Mouse (Mus musculus): ENCODE measurements at regions not wholly inside any gene's neighbourhood (a gene's known extent, or its start where the extent isn't known, plus 50 kb on each side); places are given as distances from the start of the nearest gene placed in this dataset.

DNA sequence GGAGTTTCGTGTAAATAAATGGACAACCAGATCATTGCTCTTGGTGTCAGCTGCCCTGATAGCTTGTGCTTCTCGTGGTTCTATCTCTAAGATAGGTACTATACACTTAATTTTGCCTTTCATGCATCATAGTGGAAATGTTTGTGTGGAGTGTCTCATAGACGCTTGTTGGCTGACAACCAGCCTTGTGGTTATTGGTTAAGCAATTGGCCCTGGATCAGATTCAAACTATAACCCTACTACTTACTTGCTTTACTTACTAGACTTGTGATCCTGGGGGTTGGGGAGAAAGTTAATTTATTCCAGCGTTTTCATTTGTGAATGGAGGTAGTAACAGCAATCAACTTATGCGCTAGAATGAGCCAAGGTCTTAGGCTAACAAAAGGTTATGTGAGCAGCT, 135.2 kb downstream of the Pten start:
- no peak for TF ChIP-seq CTCF (IDR thresholded peaks at IDR 0.05; ENCODE audit: low read depth, low read length)
- TF ChIP-seq TAL1 (conservative IDR thresholded peaks at IDR 0.05; ENCODE audit: low read depth, low read length) = no peak
- TF ChIP-seq GATA1 (IDR thresholded peaks at IDR 0.05; ENCODE audit: borderline replicate concordance, low read length) = no peak
- no peak for TF ChIP-seq POLR2AphosphoS5 (IDR thresholded peaks at IDR 0.05; ENCODE audit: insufficient replicate concordance, low read depth, low read length)
- TF ChIP-seq GATA2 (IDR thresholded peaks at IDR 0.05; ENCODE audit: borderline replicate concordance, low read depth, low read length) = no peak
- H3K27me3 ChIP-seq (ENCODE audit: insufficient read depth, low read length) = peaks cover 19% of the 10 kb centered on the region
- ATAC-seq (ENCODE audit: extremely low read depth, insufficient number of reproducible peaks, low FRiP score, poor library complexity, severe bottlenecking) = no peak
- no peak overlapping the region for H3K4me3 ChIP-seq (ENCODE audit: low read depth, low read length)
- no peaks in the 10 kb centered on the region for H3K9me3 ChIP-seq (replicated peaks)
- no peak for DNase-seq (ENCODE audit: low spot score)
- no peaks in the 10 kb centered on the region for H3K36me3 ChIP-seq (replicated peaks)
- H3K4me1 ChIP-seq (ENCODE audit: insufficient read depth, low read depth, low read length) = no peaks in the 10 kb centered on the region

DNA sequence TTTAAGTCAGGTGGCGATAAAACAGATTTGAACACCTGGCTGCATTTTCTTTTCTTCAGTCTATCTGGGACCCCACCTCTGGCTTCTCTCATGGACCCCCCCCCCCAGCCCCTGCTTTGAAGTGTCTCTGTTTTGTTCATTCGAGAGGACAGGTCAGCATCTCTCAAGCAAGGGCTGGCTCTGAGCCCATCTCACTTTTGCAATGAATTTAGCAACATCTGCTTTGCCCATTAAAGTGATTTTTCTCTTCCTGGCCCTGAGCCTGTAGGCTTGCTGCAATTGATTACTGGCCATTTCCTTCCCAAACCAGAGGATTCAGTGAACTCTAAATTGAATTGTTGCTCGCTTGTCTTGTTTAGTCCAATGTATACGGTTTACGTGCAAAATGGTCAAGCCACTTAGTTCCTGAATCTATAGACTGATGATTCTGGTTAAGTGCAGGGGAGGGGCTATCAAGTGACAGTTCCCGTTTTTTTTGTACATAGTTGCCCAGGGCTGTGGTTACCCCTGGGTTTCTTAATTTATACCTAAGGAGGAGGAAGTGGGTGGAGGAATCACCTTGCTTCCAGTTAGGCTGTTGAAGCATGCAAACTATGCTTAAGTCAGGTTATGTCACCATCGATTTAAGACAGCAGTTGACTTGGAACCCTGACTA, 146.3 kb downstream of the Pten start:
- DNase-seq (ENCODE audit: low spot score) = peak; percentile 57
- Histone ChIP-seq H3K4me3 (ENCODE audit: low read depth, low read length) (no peak overlapping the region; the same call in 1 of the 2 replicates), H3K9me3 (replicated peaks) (no peaks in the 10 kb centered on the region), H3K4me1 (ENCODE audit: insufficient read depth, low read depth, low read length) (peaks cover 63% of the 10 kb centered on the region), H3K27me3 (ENCODE audit: insufficient read depth, low read length) (no peaks in the 10 kb centered on the region), H3K36me3 (replicated peaks) (no peaks in the 10 kb centered on the region)
- TF ChIP-seq GATA1 (IDR thresholded peaks at IDR 0.05; ENCODE audit: borderline replicate concordance, low read length) (no peak), POLR2AphosphoS5 (IDR thresholded peaks at IDR 0.05; ENCODE audit: insufficient replicate concordance, low read depth, low read length) (no peak), TAL1 (conservative IDR thresholded peaks at IDR 0.05; ENCODE audit: low read depth, low read length) (no peak), CTCF (IDR thresholded peaks at IDR 0.05; ENCODE audit: low read depth, low read length) (no peak), GATA2 (IDR thresholded peaks at IDR 0.05; ENCODE audit: borderline replicate concordance, low read depth, low read length) (no peak)
- peak; percentile 31; the same call in 1 of the 2 replicates for ATAC-seq (ENCODE audit: extremely low read depth, insufficient number of reproducible peaks, low FRiP score, poor library complexity, severe bottlenecking)

DNA sequence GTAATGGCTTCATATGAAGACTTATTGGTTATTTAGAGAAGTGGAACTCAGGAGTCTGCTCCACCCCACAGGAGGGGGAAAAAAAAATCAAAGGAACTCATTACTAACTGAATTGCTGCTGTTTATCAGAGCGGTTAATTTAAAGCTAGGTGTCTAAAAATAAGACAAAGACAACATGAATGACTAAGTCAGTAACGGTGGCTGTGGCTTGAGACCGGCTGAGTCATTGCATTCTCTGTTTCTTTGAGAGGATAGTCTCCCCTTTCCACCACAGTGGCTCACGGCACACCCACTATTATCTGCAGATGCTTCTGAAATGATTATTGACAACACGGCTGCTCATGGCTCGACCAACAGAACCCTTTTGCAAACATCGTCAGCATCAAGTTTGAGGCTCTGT, 147.2 kb downstream of the Pten start:
- no peak overlapping the region; the same call in 1 of the 2 replicates for H3K4me3 ChIP-seq (ENCODE audit: low read depth, low read length)

DNA sequence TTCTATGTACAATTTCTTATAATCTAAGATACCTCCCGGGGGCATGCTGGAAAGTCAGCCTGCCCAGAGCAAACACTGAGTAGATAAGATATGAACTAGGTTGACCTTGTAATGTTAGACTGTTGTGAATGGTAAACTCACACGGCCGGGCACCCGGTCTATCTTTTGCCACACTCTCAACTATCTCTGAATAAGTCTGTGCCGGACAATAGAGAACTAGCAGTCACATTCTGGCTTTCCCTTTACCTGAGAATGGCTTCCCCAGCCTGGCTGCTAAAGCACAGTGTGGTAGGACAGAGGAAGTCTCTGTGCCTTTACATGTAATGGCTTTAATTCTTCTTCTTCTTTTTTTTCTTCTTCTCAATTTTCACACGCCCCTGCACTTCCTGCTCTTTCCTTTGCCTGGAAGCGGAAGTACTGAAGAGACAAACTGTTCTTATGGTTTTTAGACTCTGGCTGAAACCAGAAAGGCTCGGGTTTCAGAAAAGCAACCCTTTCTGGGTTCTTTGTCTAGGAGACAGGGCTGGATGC, 148.7 kb downstream of the Pten start:
- peak; percentile 34 for DNase-seq (ENCODE audit: low spot score)
- Histone ChIP-seq H3K9me3 (replicated peaks) (no peaks in the 10 kb centered on the region), H3K36me3 (replicated peaks) (no peaks in the 10 kb centered on the region), H3K4me3 (ENCODE audit: low read depth, low read length) (peak overlapping the region; percentile 53; the same call in 1 of the 2 replicates), H3K4me1 (ENCODE audit: insufficient read depth, low read depth, low read length) (peaks cover 56% of the 10 kb centered on the region), H3K27me3 (ENCODE audit: insufficient read depth, low read length) (no peaks in the 10 kb centered on the region)
- TF ChIP-seq GATA2 (IDR thresholded peaks at IDR 0.05; ENCODE audit: borderline replicate concordance, low read depth, low read length) = no peak
- no peak for TF ChIP-seq CTCF (IDR thresholded peaks at IDR 0.05; ENCODE audit: low read depth, low read length)
- TF ChIP-seq TAL1 (conservative IDR thresholded peaks at IDR 0.05; ENCODE audit: low read depth, low read length) = no peak
- TF ChIP-seq GATA1 (IDR thresholded peaks at IDR 0.05; ENCODE audit: borderline replicate concordance, low read length) = no peak
- TF ChIP-seq POLR2AphosphoS5 (IDR thresholded peaks at IDR 0.05; ENCODE audit: insufficient replicate concordance, low read depth, low read length) = no peak
- ATAC-seq (ENCODE audit: extremely low read depth, insufficient number of reproducible peaks, low FRiP score, poor library complexity, severe bottlenecking) = peak; percentile 51

More for the DNA sequence above, 147.2 kb downstream of the Pten start:
- H3K36me3 ChIP-seq (replicated peaks) = no peaks in the 10 kb centered on the region
- H3K4me1 ChIP-seq (ENCODE audit: insufficient read depth, low read depth, low read length) = peaks cover 58% of the 10 kb centered on the region
- peak; percentile 35 for DNase-seq (ENCODE audit: low spot score)
- TF ChIP-seq POLR2AphosphoS5 (IDR thresholded peaks at IDR 0.05; ENCODE audit: insufficient replicate concordance, low read depth, low read length) = no peak
- TF ChIP-seq GATA2 (IDR thresholded peaks at IDR 0.05; ENCODE audit: borderline replicate concordance, low read depth, low read length) = no peak
- no peak for TF ChIP-seq TAL1 (conservative IDR thresholded peaks at IDR 0.05; ENCODE audit: low read depth, low read length)
- TF ChIP-seq CTCF (IDR thresholded peaks at IDR 0.05; ENCODE audit: low read depth, low read length) = no peak
- TF ChIP-seq GATA1 (IDR thresholded peaks at IDR 0.05; ENCODE audit: borderline replicate concordance, low read length) = no peak
- peak; percentile 84 for ATAC-seq (ENCODE audit: extremely low read depth, insufficient number of reproducible peaks, low FRiP score, poor library complexity, severe bottlenecking)
- no peaks in the 10 kb centered on the region for H3K9me3 ChIP-seq (replicated peaks)
- H3K27me3 ChIP-seq (ENCODE audit: insufficient read depth, low read length) = no peaks in the 10 kb centered on the region

DNA sequence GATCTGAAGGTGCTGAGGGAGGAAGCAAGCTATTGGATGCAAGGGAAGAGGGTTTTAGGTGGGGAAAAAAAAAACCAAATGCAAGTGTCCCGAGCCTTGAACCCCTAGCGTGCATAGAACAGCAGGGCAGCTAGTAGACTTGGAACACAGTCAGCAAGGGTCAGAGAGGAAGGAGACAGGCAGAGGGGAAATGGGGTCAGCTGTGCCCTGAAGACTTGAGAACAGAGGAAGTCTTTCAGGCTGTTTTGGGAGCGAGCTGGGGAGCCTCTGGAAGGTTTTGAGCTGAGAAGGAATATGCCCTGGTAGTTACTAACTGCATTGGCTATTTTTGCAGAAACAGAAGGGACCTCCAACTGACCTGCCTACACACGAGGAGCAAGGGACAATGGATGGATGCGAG, 149.5 kb downstream of the Pten start:
- H3K4me1 ChIP-seq (ENCODE audit: insufficient read depth, low read depth, low read length) = peaks cover 56% of the 10 kb centered on the region
- ATAC-seq (ENCODE audit: extremely low read depth, insufficient number of reproducible peaks, low FRiP score, poor library complexity, severe bottlenecking) (no peak), DNase-seq (ENCODE audit: low spot score) (no peak)
- H3K4me3 ChIP-seq (ENCODE audit: low read depth, low read length) = peak overlapping the region; percentile 6; the same call in 1 of the 2 replicates
- no peaks in the 10 kb centered on the region for H3K36me3 ChIP-seq (replicated peaks)
- no peaks in the 10 kb centered on the region for H3K27me3 ChIP-seq (ENCODE audit: insufficient read depth, low read length)
- H3K9me3 ChIP-seq (replicated peaks) = no peaks in the 10 kb centered on the region
- no peak for TF ChIP-seq GATA1 (IDR thresholded peaks at IDR 0.05; ENCODE audit: borderline replicate concordance, low read length)
- TF ChIP-seq GATA2 (IDR thresholded peaks at IDR 0.05; ENCODE audit: borderline replicate concordance, low read depth, low read length) = no peak
- TF ChIP-seq TAL1 (conservative IDR thresholded peaks at IDR 0.05; ENCODE audit: low read depth, low read length) = no peak
- TF ChIP-seq POLR2AphosphoS5 (IDR thresholded peaks at IDR 0.05; ENCODE audit: insufficient replicate concordance, low read depth, low read length) = no peak
- TF ChIP-seq CTCF (IDR thresholded peaks at IDR 0.05; ENCODE audit: low read depth, low read length) = no peak

DNA sequence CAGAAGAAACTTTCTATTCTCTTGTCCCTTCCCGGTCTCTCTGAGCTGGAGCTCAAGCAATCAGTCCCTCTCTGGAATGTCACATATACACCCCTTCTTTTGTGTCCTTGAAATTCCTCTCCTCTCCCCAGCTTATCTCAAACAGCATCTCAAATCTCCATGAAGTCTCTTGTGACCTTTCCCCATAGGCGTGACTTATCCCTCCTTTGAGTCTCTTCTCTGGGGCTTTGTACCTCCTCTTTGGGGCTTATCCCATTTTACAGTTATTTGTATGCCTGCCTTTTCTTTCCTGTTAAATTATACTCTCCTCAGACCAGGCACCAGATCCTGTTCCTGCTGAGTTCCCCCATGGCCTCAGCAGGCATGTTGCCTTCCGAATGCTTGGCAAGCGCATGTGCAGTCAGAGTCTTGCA, 152.8 kb downstream of the Pten start:
- H3K9me3 ChIP-seq (replicated peaks) = no peaks in the 10 kb centered on the region
- peaks cover 42% of the 10 kb centered on the region for H3K4me1 ChIP-seq (ENCODE audit: insufficient read depth, low read depth, low read length)
- no peak overlapping the region for H3K4me3 ChIP-seq (ENCODE audit: low read depth, low read length)
- H3K36me3 ChIP-seq (replicated peaks) = no peaks in the 10 kb centered on the region
- TF ChIP-seq GATA1 (IDR thresholded peaks at IDR 0.05; ENCODE audit: borderline replicate concordance, low read length) = no peak
- no peak for TF ChIP-seq CTCF (IDR thresholded peaks at IDR 0.05; ENCODE audit: low read depth, low read length)
- no peak for TF ChIP-seq GATA2 (IDR thresholded peaks at IDR 0.05; ENCODE audit: borderline replicate concordance, low read depth, low read length)
- no peak for TF ChIP-seq TAL1 (conservative IDR thresholded peaks at IDR 0.05; ENCODE audit: low read depth, low read length)
- no peak for TF ChIP-seq POLR2AphosphoS5 (IDR thresholded peaks at IDR 0.05; ENCODE audit: insufficient replicate concordance, low read depth, low read length)
- DNase-seq (ENCODE audit: low spot score) (no peak), ATAC-seq (ENCODE audit: extremely low read depth, insufficient number of reproducible peaks, low FRiP score, poor library complexity, severe bottlenecking) (no peak)
- peaks cover 2% of the 10 kb centered on the region; the same call in 1 of the 2 replicates for H3K27me3 ChIP-seq (ENCODE audit: insufficient read depth, low read length)
